Mouse (Mus musculus) megakaryocyte, embryonic 14.5 days (primary cell): ENCODE data around the gene Ptprm.

Experiments used
- FLI1 ChIP-seq: IDR thresholded peaks from 2 replicates; pipeline ENCODE4 v1.6.1; 2012; ENCODE audit warnings: low read length, inconsistent platforms, mixed read lengths
- GATA1 ChIP-seq: IDR thresholded peaks from 3 replicates; pipeline ENCODE4 v1.6.1; 2012; ENCODE audit warnings: mixed read lengths, low read length, inconsistent platforms, borderline replicate concordance

GRCm38 (mm10) chr17:66861557-66861956, 492.7 kb downstream of the Ptprm start:
- TF ChIP-seq GATA1 (no peak), FLI1 (no peak)
